Mouse (Mus musculus) fat pad, adult 2 months (tissue): Measurements from ENCODE around the gene Mxd1.

Experiments
- DNase-seq: peaks from one replicate; pipeline ENCODE4 v3.0.0-alpha.2; 2011; ENCODE audit warnings: low read depth, low spot score; ENCODE audit errors: extremely low read depth

Gene Mxd1

GRCm38 (mm10) chr6:86605260-86605659 is 63.7 kb downstream of the Mxd1 start:
- DNase-seq, result no peak

GRCm38 (mm10) chr6:86599951-86600414 is 69.0 kb downstream of the Mxd1 start:
- DNase-seq, result no peak

GRCm38 (mm10) chr6:86599197-86599596 is 69.8 kb downstream of the Mxd1 start:
- DNase-seq, result no peak

- DNase-seq, result no peak
Observed at GRCm38 (mm10) chr6:86598742-86599193, 70.2 kb downstream of the Mxd1 start.
